Mouse (Mus musculus): ENCODE data around the gene Zcchc3. TPM values are rescaled to one million over a fixed set of nuclear protein-coding genes. Genes with fewer than 3 reads are reported as not detected.

Gene Zcchc3
- total and polyA plus RNA-seq, 2 experiments from 2014 or later = 15.2 to 16.6 TPM

DNA sequence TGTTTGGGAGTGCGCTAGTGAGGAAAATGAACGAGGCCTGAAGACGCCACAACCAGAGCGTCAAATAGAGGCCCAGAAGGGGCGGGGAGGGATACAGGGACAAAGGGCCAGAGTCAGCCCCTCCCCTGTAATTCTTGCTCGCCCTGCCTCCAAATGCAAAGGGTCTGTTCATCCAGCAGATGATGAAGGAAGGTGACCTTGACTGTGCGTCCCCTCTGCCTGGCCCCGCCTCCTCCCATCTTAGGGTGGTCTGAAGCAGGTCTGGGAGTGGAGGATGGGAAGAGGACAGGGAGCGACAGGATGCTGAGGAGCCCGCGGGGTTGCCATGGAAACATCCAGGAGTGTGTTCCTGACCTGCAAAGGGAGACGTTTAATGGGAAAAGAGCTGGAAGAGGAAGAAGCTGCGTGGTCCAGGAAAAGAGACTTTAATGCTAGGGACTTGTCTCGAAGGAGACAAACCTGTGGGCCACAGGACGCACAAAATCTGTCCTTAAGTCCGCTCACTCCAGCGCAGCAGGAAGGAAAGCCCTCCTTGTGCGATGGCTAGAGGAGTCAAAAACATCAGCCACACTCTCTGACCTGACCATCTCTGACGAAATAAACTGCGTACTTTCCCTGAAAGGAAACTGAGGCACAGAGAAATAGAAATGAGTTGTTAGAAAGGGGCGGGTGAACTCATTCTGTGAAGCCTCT, 39.0 kb downstream of the Zcchc3 start:
- peak; percentile 86 for DNase-seq (ENCODE audit: low spot score)
- peak; percentile 88 for ATAC-seq (ENCODE audit: low FRiP score)
- Histone ChIP-seq H3K9me3 (ENCODE audit: low read length) (no peaks in the 10 kb centered on the region), H3K27ac (ENCODE audit: low read depth, low read length) (peak overlapping the region; percentile 91), H3K36me3 (ENCODE audit: insufficient read depth, low read length) (no peaks in the 10 kb centered on the region), H3K4me2 (ENCODE audit: low read depth, low read length, poor library complexity, severe bottlenecking) (peak overlapping the region; percentile 66), H3K9ac (replicated peaks; ENCODE audit: low read length, poor library complexity, severe bottlenecking) (peak overlapping the region; percentile 60), H3K27me3 (ENCODE audit: insufficient read depth, low read length) (no peaks in the 10 kb centered on the region), H3K4me3 (ENCODE audit: low read depth, low read length) (peak overlapping the region; percentile 38), H3K4me1 (ENCODE audit: insufficient read depth, low read length) (peaks cover 10% of the 10 kb centered on the region; the same call in 1 of the 2 replicates)
- WGBS = 3% methylated on average over 21 of the region's 21 CpGs
- TF ChIP-seq CTCF (IDR thresholded peaks at IDR 0.05) = no peak

- Histone ChIP-seq H3K27me3 (ENCODE audit: insufficient read depth, low read length) (no peaks in the 10 kb centered on the region), H3K9me3 (ENCODE audit: low read length) (no peaks in the 10 kb centered on the region), H3K9ac (replicated peaks; ENCODE audit: low read length, poor library complexity, severe bottlenecking) (no peak overlapping the region), H3K36me3 (ENCODE audit: insufficient read depth, low read length) (no peaks in the 10 kb centered on the region; the same call in 1 of the 2 replicates), H3K4me2 (ENCODE audit: low read depth, low read length, poor library complexity, severe bottlenecking) (no peak overlapping the region), H3K4me1 (ENCODE audit: insufficient read depth, low read length) (peaks cover 10% of the 10 kb centered on the region; the same call in 1 of the 2 replicates), H3K27ac (ENCODE audit: low read depth, low read length) (no peak overlapping the region), H3K4me3 (ENCODE audit: low read depth, low read length) (no peak overlapping the region)
- DNase-seq (ENCODE audit: low spot score) (no peak), ATAC-seq (ENCODE audit: low FRiP score) (no peak)
- TF ChIP-seq CTCF (IDR thresholded peaks at IDR 0.05) = no peak
- 74% methylated on average over 9 of the region's 9 CpGs for WGBS
Observed at GRCm38 (mm10) chr2:152373547-152373946, 41.3 kb downstream of the Zcchc3 start.

DNA sequence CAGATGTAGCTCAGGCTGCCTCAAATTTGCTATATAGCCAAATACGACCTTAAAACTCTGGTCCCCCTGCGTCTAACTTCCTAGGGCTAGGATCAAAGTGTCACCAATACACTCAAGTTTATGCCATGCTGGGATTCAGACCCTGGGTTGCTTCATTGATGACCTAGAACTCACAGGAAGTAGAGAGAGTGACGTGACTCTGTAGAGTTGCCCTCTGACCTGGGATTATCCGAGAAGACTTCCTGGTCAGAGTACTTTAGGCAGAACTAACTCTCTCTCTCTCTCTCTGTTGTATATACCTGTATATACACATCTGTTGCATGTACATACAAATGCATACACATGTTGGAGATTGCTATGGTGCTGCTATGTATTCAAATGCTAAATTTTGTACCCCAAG, 42.2 kb downstream of the Zcchc3 start:
- H3K27ac ChIP-seq (ENCODE audit: low read depth, low read length) = no peak overlapping the region
- H3K9me3 ChIP-seq (ENCODE audit: low read length) = no peaks in the 10 kb centered on the region
- no peaks in the 10 kb centered on the region for H3K27me3 ChIP-seq (ENCODE audit: insufficient read depth, low read length)
- no peak for TF ChIP-seq CTCF (IDR thresholded peaks at IDR 0.05)
- no peaks in the 10 kb centered on the region; the same call in 1 of the 2 replicates for H3K36me3 ChIP-seq (ENCODE audit: insufficient read depth, low read length)
- ATAC-seq (ENCODE audit: low FRiP score) = no peak
- no peak overlapping the region for H3K4me3 ChIP-seq (ENCODE audit: low read depth, low read length)
- H3K9ac ChIP-seq (replicated peaks; ENCODE audit: low read length, poor library complexity, severe bottlenecking) = no peak overlapping the region
- WGBS = 77% methylated on average over 4 of the region's 4 CpGs
- H3K4me2 ChIP-seq (ENCODE audit: low read depth, low read length, poor library complexity, severe bottlenecking) = no peak overlapping the region
- H3K4me1 ChIP-seq (ENCODE audit: insufficient read depth, low read length) = peaks cover 10% of the 10 kb centered on the region; the same call in 1 of the 2 replicates
- no peak for DNase-seq (ENCODE audit: low spot score)

DNA sequence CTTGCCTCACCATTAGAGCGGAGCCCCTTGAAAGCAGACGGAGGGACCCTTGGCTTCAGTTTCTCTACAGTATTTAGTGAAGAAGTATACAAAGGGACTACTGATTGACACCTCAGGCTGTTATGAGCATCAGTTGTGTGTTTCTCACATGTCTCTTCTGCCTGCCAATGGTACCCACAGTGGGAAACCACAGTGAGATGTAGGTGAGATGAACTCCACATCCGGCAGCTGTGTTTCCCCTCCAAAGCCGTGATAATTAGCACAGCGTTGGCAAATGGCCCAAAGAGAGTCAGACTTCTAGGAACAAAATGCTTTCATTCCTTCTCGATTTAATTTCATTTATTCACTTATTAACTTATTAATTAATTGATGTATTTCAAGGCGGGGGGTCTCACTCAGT, 42.7 kb downstream of the Zcchc3 start:
- Histone ChIP-seq H3K4me2 (ENCODE audit: low read depth, low read length, poor library complexity, severe bottlenecking) (no peak overlapping the region), H3K36me3 (ENCODE audit: insufficient read depth, low read length) (no peaks in the 10 kb centered on the region; the same call in 1 of the 2 replicates), H3K27me3 (ENCODE audit: insufficient read depth, low read length) (no peaks in the 10 kb centered on the region), H3K4me3 (ENCODE audit: low read depth, low read length) (no peak overlapping the region), H3K27ac (ENCODE audit: low read depth, low read length) (no peak overlapping the region), H3K9me3 (ENCODE audit: low read length) (no peaks in the 10 kb centered on the region), H3K4me1 (ENCODE audit: insufficient read depth, low read length) (peaks cover 10% of the 10 kb centered on the region; the same call in 1 of the 2 replicates), H3K9ac (replicated peaks; ENCODE audit: low read length, poor library complexity, severe bottlenecking) (no peak overlapping the region)
- ATAC-seq (ENCODE audit: low FRiP score) (no peak), DNase-seq (ENCODE audit: low spot score) (no peak)
- 79% methylated on average over 7 of the region's 7 CpGs for WGBS
- TF ChIP-seq CTCF (IDR thresholded peaks at IDR 0.05) = no peak

DNA sequence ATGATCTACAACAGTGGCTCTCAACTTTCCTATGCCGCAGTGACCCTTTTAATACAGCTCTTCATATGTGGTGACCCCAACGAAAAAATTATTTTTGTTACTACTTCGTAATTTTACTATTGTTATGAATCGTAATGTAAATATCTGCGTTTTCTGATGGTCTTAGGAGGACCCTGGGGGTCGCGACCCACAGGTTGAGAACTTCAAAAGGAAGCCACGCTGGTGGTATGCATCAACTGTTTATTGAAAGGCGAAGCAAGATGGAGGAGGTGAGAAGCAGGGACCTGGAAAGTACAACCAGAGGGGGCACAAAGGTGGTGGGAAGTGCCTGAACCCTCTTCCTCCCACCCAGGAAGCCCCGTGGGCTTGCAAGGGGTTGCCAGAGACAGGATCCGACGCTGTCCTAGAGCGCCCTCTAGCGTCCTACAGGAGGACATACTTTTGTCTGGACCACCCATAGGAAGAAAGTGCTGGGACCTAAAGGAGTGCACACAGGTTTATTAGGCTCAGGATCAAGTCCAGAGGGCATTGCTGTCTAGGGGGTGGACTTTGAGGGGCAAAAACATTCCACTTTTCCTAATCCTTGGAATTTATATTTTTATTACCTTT, 46.2 kb downstream of the Zcchc3 start:
- no peaks in the 10 kb centered on the region; the same call in 1 of the 2 replicates for H3K36me3 ChIP-seq (ENCODE audit: insufficient read depth, low read length)
- H3K4me3 ChIP-seq (ENCODE audit: low read depth, low read length) = no peak overlapping the region
- H3K9me3 ChIP-seq (ENCODE audit: low read length) = no peaks in the 10 kb centered on the region
- no peak overlapping the region for H3K9ac ChIP-seq (replicated peaks; ENCODE audit: low read length, poor library complexity, severe bottlenecking)
- peak; percentile 79 for DNase-seq (ENCODE audit: low spot score)
- peak; percentile 90 for TF ChIP-seq CTCF (IDR thresholded peaks at IDR 0.05)
- no peaks in the 10 kb centered on the region for H3K27me3 ChIP-seq (ENCODE audit: insufficient read depth, low read length)
- WGBS = 31% methylated on average over 14 of the region's 14 CpGs
- H3K4me2 ChIP-seq (ENCODE audit: low read depth, low read length, poor library complexity, severe bottlenecking) = 0 out of 2 replicates have a peak overlapping the region, but pooled peaks have one; percentile 20
- no peaks in the 10 kb centered on the region for H3K4me1 ChIP-seq (ENCODE audit: insufficient read depth, low read length)
- ATAC-seq (ENCODE audit: low FRiP score) = no peak
- no peak overlapping the region for H3K27ac ChIP-seq (ENCODE audit: low read depth, low read length)

DNA sequence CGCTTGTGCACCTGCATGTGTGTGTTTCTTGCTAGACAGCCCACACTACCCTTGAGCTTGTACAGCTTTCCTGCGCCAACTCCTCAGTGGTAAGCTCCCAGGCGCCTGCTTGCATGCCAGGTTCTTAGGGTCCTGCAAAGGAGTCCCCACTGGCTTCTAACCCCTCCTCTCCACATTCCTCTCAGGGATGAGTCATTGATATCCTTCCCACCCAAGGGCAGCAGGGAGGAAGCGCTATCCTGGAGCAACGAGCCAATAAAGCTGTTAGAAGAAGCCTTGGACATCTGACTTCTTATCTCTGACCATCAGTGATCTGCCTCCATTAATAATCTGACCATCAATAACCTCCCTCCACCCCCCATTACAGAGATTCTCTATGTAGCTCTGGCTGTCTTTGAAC, 46.9 kb downstream of the Zcchc3 start:
- no peak for DNase-seq (ENCODE audit: low spot score)
- Histone ChIP-seq H3K9ac (replicated peaks; ENCODE audit: low read length, poor library complexity, severe bottlenecking) (no peak overlapping the region), H3K27ac (ENCODE audit: low read depth, low read length) (no peak overlapping the region), H3K4me2 (ENCODE audit: low read depth, low read length, poor library complexity, severe bottlenecking) (no peak overlapping the region), H3K27me3 (ENCODE audit: insufficient read depth, low read length) (no peaks in the 10 kb centered on the region), H3K36me3 (ENCODE audit: insufficient read depth, low read length) (no peaks in the 10 kb centered on the region; the same call in 1 of the 2 replicates), H3K4me3 (ENCODE audit: low read depth, low read length) (no peak overlapping the region), H3K9me3 (ENCODE audit: low read length) (no peaks in the 10 kb centered on the region), H3K4me1 (ENCODE audit: insufficient read depth, low read length) (no peaks in the 10 kb centered on the region)
- no peak for ATAC-seq (ENCODE audit: low FRiP score)
- 86% methylated on average over 5 of the region's 5 CpGs for WGBS
- no peak for TF ChIP-seq CTCF (IDR thresholded peaks at IDR 0.05)
